Mouse (Mus musculus): ENCODE results near the gene Fam50a. TPM values are rescaled to one million over a fixed set of nuclear protein-coding genes. Genes with fewer than 3 reads are reported as not detected.

Gene Fam50a
- polyA plus RNA-seq, 1 experiment from 2014 or later, result 64.9 TPM

- peak; percentile 95 for ATAC-seq (ENCODE audit: low read depth)
- Histone ChIP-seq H3K4me2 (ENCODE audit: low read depth, low read length) (peak within 1 kb of the TSS; percentile 78), H3K27ac (ENCODE audit: low read length) (peak within 1 kb of the TSS; percentile 93), H3K4me3 (ENCODE audit: low read length) (peak within 1 kb of the TSS; percentile 64), H3K4me1 (replicated peaks; ENCODE audit: control insufficient read depth, insufficient read depth, low read length) (peaks cover 4% of the 10 kb centered on the region; the same call in 1 of the 2 replicates), H3K36me3 (ENCODE audit: control insufficient read depth, insufficient read depth, low read length) (no peaks in the 10 kb centered on the region), H3K9me3 (ENCODE audit: control insufficient read depth, low read length) (no peaks in the 10 kb centered on the region), H3K27me3 (ENCODE audit: control insufficient read depth, insufficient read depth, low read depth, low read length) (no peaks in the 10 kb centered on the region), H3K9ac (ENCODE audit: low read length) (peak within 1 kb of the TSS; percentile 77)
- 13% methylated on average over 16 of the region's 16 CpGs for WGBS
Measured at GRCm38 (mm10) chrX:74281732-74282394, 31.0 kb upstream of the Fam50a start, which contains the start of the genes Taz and Dnase1l1. Taz (plus strand) TSS chrX:74281912. Dnase1l1 (minus strand) TSS chrX:74282337.

- no peaks in the 10 kb centered on the region for H3K27me3 ChIP-seq (ENCODE audit: control insufficient read depth, insufficient read depth, low read depth, low read length)
- 18% methylated on average over 39 of the region's 39 CpGs for WGBS
- H3K9ac ChIP-seq (ENCODE audit: low read length), result peak overlapping the region; percentile 77
- H3K4me1 ChIP-seq (replicated peaks; ENCODE audit: control insufficient read depth, insufficient read depth, low read length), result peaks cover 4% of the 10 kb centered on the region; the same call in 1 of the 2 replicates
- peak overlapping the region; percentile 78 for H3K4me2 ChIP-seq (ENCODE audit: low read depth, low read length)
- no peaks in the 10 kb centered on the region for H3K9me3 ChIP-seq (ENCODE audit: control insufficient read depth, low read length)
- peak overlapping the region; percentile 64 for H3K4me3 ChIP-seq (ENCODE audit: low read length)
- H3K27ac ChIP-seq (ENCODE audit: low read length), result peak overlapping the region; percentile 93
- peak; percentile 75 for ATAC-seq (ENCODE audit: low read depth)
- H3K36me3 ChIP-seq (ENCODE audit: control insufficient read depth, insufficient read depth, low read length), result no peaks in the 10 kb centered on the region
Measured at GRCm38 (mm10) chrX:74282395-74283091, 30.3 kb upstream of the Fam50a start.

GRCm38 (mm10) chrX:74283092-74283437 is 29.8 kb upstream of the Fam50a start:
- WGBS, result 27% methylated on average over 5 of the region's 5 CpGs
- no peak; the same call in none of the 2 replicates for ATAC-seq (ENCODE audit: low read depth)
- H3K27ac ChIP-seq (ENCODE audit: low read length), result peak overlapping the region; percentile 93

GRCm38 (mm10) chrX:74293431-74293830 is 19.4 kb upstream of the Fam50a start:
- no peaks in the 10 kb centered on the region for H3K36me3 ChIP-seq (ENCODE audit: control insufficient read depth, insufficient read depth, low read length)
- no peak overlapping the region for H3K9ac ChIP-seq (ENCODE audit: low read length)
- H3K4me3 ChIP-seq (ENCODE audit: low read length), result no peak overlapping the region
- no peak overlapping the region for H3K27ac ChIP-seq (ENCODE audit: low read length)
- H3K4me1 ChIP-seq (replicated peaks; ENCODE audit: control insufficient read depth, insufficient read depth, low read length), result peaks cover 2% of the 10 kb centered on the region; the same call in 1 of the 2 replicates
- no peak for ATAC-seq (ENCODE audit: low read depth)
- WGBS, result 70% methylated on average over 4 of the region's 4 CpGs
- no peaks in the 10 kb centered on the region for H3K27me3 ChIP-seq (ENCODE audit: control insufficient read depth, insufficient read depth, low read depth, low read length)
- H3K9me3 ChIP-seq (ENCODE audit: control insufficient read depth, low read length), result no peaks in the 10 kb centered on the region
- no peak overlapping the region for H3K4me2 ChIP-seq (ENCODE audit: low read depth, low read length)

More at GRCm38 (mm10) chrX:74283092-74283437, 29.8 kb upstream of the Fam50a start:
- H3K4me2 ChIP-seq (ENCODE audit: low read depth, low read length), result peak overlapping the region; percentile 78
- H3K4me1 ChIP-seq (replicated peaks; ENCODE audit: control insufficient read depth, insufficient read depth, low read length), result peaks cover 4% of the 10 kb centered on the region; the same call in 1 of the 2 replicates
- no peaks in the 10 kb centered on the region for H3K36me3 ChIP-seq (ENCODE audit: control insufficient read depth, insufficient read depth, low read length)
- no peaks in the 10 kb centered on the region for H3K9me3 ChIP-seq (ENCODE audit: control insufficient read depth, low read length)
- H3K27me3 ChIP-seq (ENCODE audit: control insufficient read depth, insufficient read depth, low read depth, low read length), result no peaks in the 10 kb centered on the region
- peak overlapping the region; percentile 64 for H3K4me3 ChIP-seq (ENCODE audit: low read length)
- H3K9ac ChIP-seq (ENCODE audit: low read length), result peak overlapping the region; percentile 77

GRCm38 (mm10) chrX:74296538-74297448 is 16.0 kb upstream of the Fam50a start, which contains the start of gene Atp6ap1:
Atp6ap1 (plus strand) TSS chrX:74297097.
- H3K27me3 ChIP-seq (ENCODE audit: control insufficient read depth, insufficient read depth, low read depth, low read length), result no peaks in the 10 kb centered on the region
- 11% methylated on average over 37 of the region's 37 CpGs for WGBS
- peaks cover 2% of the 10 kb centered on the region; the same call in 1 of the 2 replicates for H3K4me1 ChIP-seq (replicated peaks; ENCODE audit: control insufficient read depth, insufficient read depth, low read length)
- H3K9me3 ChIP-seq (ENCODE audit: control insufficient read depth, low read length), result no peaks in the 10 kb centered on the region
- H3K4me3 ChIP-seq (ENCODE audit: low read length), result peak within 1 kb of the TSS; percentile 76
- H3K27ac ChIP-seq (ENCODE audit: low read length), result peak within 1 kb of the TSS; percentile 52; the same call in 1 of the 2 replicates
- H3K36me3 ChIP-seq (ENCODE audit: control insufficient read depth, insufficient read depth, low read length), result 0 out of 2 replicates have a peak, but pooled peaks cover 2% of the 10 kb centered on the region
- peak; percentile 100 for ATAC-seq (ENCODE audit: low read depth)
- H3K9ac ChIP-seq (ENCODE audit: low read length), result peak within 1 kb of the TSS; percentile 79
- H3K4me2 ChIP-seq (ENCODE audit: low read depth, low read length), result peak within 1 kb of the TSS; percentile 67

- no peak overlapping the region for H3K4me3 ChIP-seq (ENCODE audit: low read length)
- no peak for ATAC-seq (ENCODE audit: low read depth)
- H3K4me1 ChIP-seq (replicated peaks; ENCODE audit: control insufficient read depth, insufficient read depth, low read length), result peaks cover 2% of the 10 kb centered on the region; the same call in 1 of the 2 replicates
- no peaks in the 10 kb centered on the region for H3K9me3 ChIP-seq (ENCODE audit: control insufficient read depth, low read length)
- H3K36me3 ChIP-seq (ENCODE audit: control insufficient read depth, insufficient read depth, low read length), result peaks cover 4% of the 10 kb centered on the region; the same call in 1 of the 2 replicates
- H3K27me3 ChIP-seq (ENCODE audit: control insufficient read depth, insufficient read depth, low read depth, low read length), result no peaks in the 10 kb centered on the region
- no peak overlapping the region for H3K4me2 ChIP-seq (ENCODE audit: low read depth, low read length)
- 77% methylated on average over 1 of the region's 1 CpGs for WGBS
- H3K27ac ChIP-seq (ENCODE audit: low read length), result no peak overlapping the region
- H3K9ac ChIP-seq (ENCODE audit: low read length), result no peak overlapping the region
Measured at GRCm38 (mm10) chrX:74298348-74298747, 14.5 kb upstream of the Fam50a start.

- H3K27ac ChIP-seq (ENCODE audit: low read length), result no peak overlapping the region
- H3K36me3 ChIP-seq (ENCODE audit: control insufficient read depth, insufficient read depth, low read length), result peaks cover 4% of the 10 kb centered on the region; the same call in 1 of the 2 replicates
- no peak for ATAC-seq (ENCODE audit: low read depth)
- no peak overlapping the region for H3K4me3 ChIP-seq (ENCODE audit: low read length)
- no peak overlapping the region for H3K9ac ChIP-seq (ENCODE audit: low read length)
- H3K27me3 ChIP-seq (ENCODE audit: control insufficient read depth, insufficient read depth, low read depth, low read length), result no peaks in the 10 kb centered on the region
- WGBS, result 82% methylated on average over 3 of the region's 3 CpGs
- no peaks in the 10 kb centered on the region for H3K9me3 ChIP-seq (ENCODE audit: control insufficient read depth, low read length)
- no peak overlapping the region for H3K4me2 ChIP-seq (ENCODE audit: low read depth, low read length)
- peaks cover 2% of the 10 kb centered on the region; the same call in 1 of the 2 replicates for H3K4me1 ChIP-seq (replicated peaks; ENCODE audit: control insufficient read depth, insufficient read depth, low read length)
Measured at GRCm38 (mm10) chrX:74299721-74300120, 13.1 kb upstream of the Fam50a start.

- peaks cover 12% of the 10 kb centered on the region; the same call in 1 of the 2 replicates for H3K36me3 ChIP-seq (ENCODE audit: control insufficient read depth, insufficient read depth, low read length)
- peak within 1 kb of the TSS; percentile 57 for H3K4me3 ChIP-seq (ENCODE audit: low read length)
- peak within 1 kb of the TSS; percentile 70 for H3K4me2 ChIP-seq (ENCODE audit: low read depth, low read length)
- H3K4me1 ChIP-seq (replicated peaks; ENCODE audit: control insufficient read depth, insufficient read depth, low read length), result peaks cover 9% of the 10 kb centered on the region
- H3K27ac ChIP-seq (ENCODE audit: low read length), result peak within 1 kb of the TSS; percentile 81
- peak; percentile 91 for ATAC-seq (ENCODE audit: low read depth)
- H3K9ac ChIP-seq (ENCODE audit: low read length), result peak within 1 kb of the TSS; percentile 76
- no peaks in the 10 kb centered on the region for H3K9me3 ChIP-seq (ENCODE audit: control insufficient read depth, low read length)
- no peaks in the 10 kb centered on the region for H3K27me3 ChIP-seq (ENCODE audit: control insufficient read depth, insufficient read depth, low read depth, low read length)
- WGBS, result 12% methylated on average over 39 of the region's 41 CpGs
Measured at GRCm38 (mm10) chrX:74304867-74305700, 7.7 kb upstream of the Fam50a start, which contains the start of gene Gdi1. Gdi1 (plus strand) TSS chrX:74304998.

Data from lung, embryonic 16.5 days (tissue).